Mouse (Mus musculus) hindbrain, embryonic 13.5 days (tissue): ENCODE data around the gene Zfp661. TPM values are rescaled to one million over a fixed set of nuclear protein-coding genes. Genes with fewer than 3 reads are reported as not detected.

ENCODE experiments used
- ATAC-seq: fragments of 200-750 bp; cut with Nextera tagmentation; 2 replicates; pipeline ENCODE4 v1.8.0; 2017; ENCODE audit warnings: moderate TSS enrichment; ENCODE audit not compliant: low FRiP score
- H3K27ac ChIP-seq: fragments of 300-500 bp; sonication (generic); 2 replicates; pipeline ENCODE4 v1.5.1; 2015; ENCODE audit warnings: inconsistent platforms, mild to moderate bottlenecking, moderate library complexity
- H3K27me3 ChIP-seq: fragments of 300-500 bp; sonication (generic); 2 replicates; pipeline ENCODE4 v1.6.1; 2015; ENCODE audit warnings: mild to moderate bottlenecking, inconsistent platforms
- H3K36me3 ChIP-seq: fragments of 300-500 bp; sonication (generic); 2 replicates; pipeline ENCODE4 v1.6.1; 2015; ENCODE audit warnings: mild to moderate bottlenecking, inconsistent platforms
- H3K4me1 ChIP-seq: fragments of 300-500 bp; sonication (generic); replicated peaks from 2 replicates; pipeline ENCODE4 v1.6.1; 2015; ENCODE audit warnings: inconsistent platforms
- H3K4me2 ChIP-seq: fragments of 300-500 bp; sonication (generic); 2 replicates; pipeline ENCODE4 v1.6.1; 2015; ENCODE audit warnings: inconsistent platforms, mild to moderate bottlenecking, moderate library complexity
- H3K4me3 ChIP-seq: fragments of 300-500 bp; sonication (generic); 2 replicates; pipeline ENCODE4 v1.5.1; 2015; ENCODE audit warnings: mild to moderate bottlenecking, inconsistent platforms
- H3K9ac ChIP-seq: fragments of 300-500 bp; sonication (generic); 2 replicates; pipeline ENCODE4 v1.6.1; 2015; ENCODE audit warnings: mild to moderate bottlenecking, inconsistent platforms
- H3K9me3 ChIP-seq: fragments of 300-500 bp; sonication (generic); 2 replicates; pipeline ENCODE4 v1.6.1; 2016; ENCODE audit warnings: inconsistent platforms
- WGBS: fragments of 180-500 bp; shearing (Covaris S2); methylation state at CpG from one replicate; pipeline ENCODE4 v1.1.7; 2015; 5-methylcytosine and 5-hydroxymethylcytosine counted together
- polyA plus RNA-seq: library from polyadenylated mRNA; unstranded; fragments of >200 nt; fragmentation: Nextera tagmentation; extraction: Ambion mirVana; gene quantifications from 2 replicates; pipeline ENCODE4 v1.2.1, GENCODE M21; 2015

The Zfp661 gene
- polyA plus RNA-seq = 8.0 and 8.7 TPM in 2 replicates

DNA sequence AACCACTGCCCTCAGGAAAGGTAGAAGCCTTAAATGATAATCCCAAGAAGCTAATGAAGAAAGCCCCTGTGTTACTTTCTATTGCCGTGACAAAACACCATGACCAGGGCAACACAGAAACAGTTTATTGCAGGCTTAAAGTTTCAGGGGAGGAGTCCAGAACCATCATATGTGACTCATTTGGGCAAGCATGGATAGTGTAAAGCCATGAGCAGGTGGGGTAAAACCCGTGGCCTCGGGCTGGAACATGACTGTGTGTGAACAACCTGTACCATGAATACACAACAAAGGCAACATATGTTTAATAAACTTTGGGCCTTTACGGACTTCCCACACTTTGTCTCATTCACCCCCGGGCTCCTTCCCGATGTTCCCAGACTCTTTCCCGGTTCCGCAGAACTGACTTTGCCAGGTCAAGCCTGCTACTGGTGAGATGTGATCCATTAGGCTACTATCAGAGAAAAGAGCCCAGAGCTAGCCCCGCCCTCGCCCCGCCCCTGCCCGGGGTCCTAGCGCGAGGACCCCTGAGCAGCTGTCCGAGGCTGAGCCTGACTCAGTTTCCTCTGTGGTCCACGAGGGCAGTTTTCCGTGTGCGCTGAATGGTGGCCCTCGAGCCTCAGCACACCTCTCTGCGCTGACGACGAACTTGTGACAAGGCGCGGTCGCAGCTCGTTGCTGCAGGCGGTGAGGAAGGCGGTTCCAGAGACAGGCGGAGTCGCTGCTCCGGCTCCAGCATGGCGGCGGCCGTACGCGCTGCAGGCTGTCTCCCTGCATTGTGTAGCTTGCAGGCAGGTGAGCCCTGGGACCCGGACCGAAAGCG is at the start of gene Zfp661, which contains the start of gene Mrps5:
Gene Zfp661 (minus strand): TSS at position 401 of the 820 bp plus-strand sequence.
Gene Mrps5 (plus strand): TSS at position 529 of the 820 bp plus-strand sequence.
- Histone ChIP-seq H3K4me3 (peak within 1 kb of the TSS; percentile 79), H3K27me3 (no peaks in the 10 kb centered on the region), H3K9ac (peak within 1 kb of the TSS; percentile 84), H3K27ac (peak within 1 kb of the TSS; percentile 90), H3K36me3 (peaks cover 15% of the 10 kb centered on the region), H3K9me3 (no peaks in the 10 kb centered on the region), H3K4me1 (peaks cover 46% of the 10 kb centered on the region), H3K4me2 (peak within 1 kb of the TSS; percentile 84)
- 5% methylated on average over 39 of the region's 39 CpGs for WGBS
- peak; percentile 86 for ATAC-seq

DNA sequence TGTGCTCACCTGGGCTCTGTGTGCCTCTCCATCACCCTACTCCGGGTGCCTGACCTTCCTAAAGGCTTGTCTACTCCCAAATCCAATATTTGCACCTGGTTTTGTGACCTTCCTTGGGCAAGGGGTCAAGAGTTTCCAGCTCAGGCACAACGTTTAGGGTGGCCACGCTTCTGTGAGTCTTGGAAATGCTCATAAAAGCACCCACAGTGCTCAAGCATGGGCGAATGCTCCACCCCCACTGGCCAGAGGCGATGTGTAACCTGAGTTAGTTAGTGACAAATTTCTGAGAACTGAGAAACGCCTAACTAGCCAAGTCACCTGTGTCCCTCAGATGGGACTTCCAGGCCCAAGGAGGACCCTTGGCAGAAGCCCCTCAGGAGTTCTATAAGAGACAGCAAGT is 48.7 kb upstream of the Zfp661 start:
- H3K27ac ChIP-seq = no peak overlapping the region
- no peak overlapping the region for H3K4me2 ChIP-seq
- H3K9me3 ChIP-seq = no peaks in the 10 kb centered on the region
- H3K9ac ChIP-seq = no peak overlapping the region
- H3K36me3 ChIP-seq = no peaks in the 10 kb centered on the region
- no peaks in the 10 kb centered on the region for H3K27me3 ChIP-seq
- ATAC-seq = no peak
- H3K4me1 ChIP-seq = no peaks in the 10 kb centered on the region
- WGBS = 82% methylated on average over 6 of the region's 6 CpGs
- H3K4me3 ChIP-seq = no peak overlapping the region

DNA sequence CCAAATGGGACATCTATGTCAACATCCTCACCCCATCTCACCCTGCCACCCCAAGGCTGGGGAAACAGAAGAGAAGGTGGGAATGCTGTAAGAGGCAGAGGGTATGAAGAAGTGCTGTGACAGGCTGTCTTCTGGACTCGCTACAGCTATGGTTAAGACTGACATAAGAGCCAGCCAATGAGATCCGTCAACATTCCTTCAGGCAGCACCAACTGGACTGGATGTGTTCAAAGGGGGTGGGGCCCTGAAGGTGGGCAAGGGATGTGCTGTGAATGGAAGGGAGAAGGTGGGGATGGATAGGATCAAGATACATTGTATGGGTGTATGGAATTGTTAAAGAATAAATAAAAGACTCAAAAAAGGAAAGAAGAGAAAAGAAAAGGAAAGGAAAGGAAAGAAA is 45.7 kb upstream of the Zfp661 start:
- Histone ChIP-seq H3K9me3 (no peaks in the 10 kb centered on the region), H3K4me2 (no peak overlapping the region), H3K27me3 (0 out of 2 replicates have a peak, but pooled peaks cover 3% of the 10 kb centered on the region), H3K4me1 (no peaks in the 10 kb centered on the region), H3K36me3 (no peaks in the 10 kb centered on the region), H3K9ac (no peak overlapping the region), H3K27ac (no peak overlapping the region), H3K4me3 (no peak overlapping the region)
- WGBS = 74% methylated on average over 2 of the region's 2 CpGs
- no peak for ATAC-seq

DNA sequence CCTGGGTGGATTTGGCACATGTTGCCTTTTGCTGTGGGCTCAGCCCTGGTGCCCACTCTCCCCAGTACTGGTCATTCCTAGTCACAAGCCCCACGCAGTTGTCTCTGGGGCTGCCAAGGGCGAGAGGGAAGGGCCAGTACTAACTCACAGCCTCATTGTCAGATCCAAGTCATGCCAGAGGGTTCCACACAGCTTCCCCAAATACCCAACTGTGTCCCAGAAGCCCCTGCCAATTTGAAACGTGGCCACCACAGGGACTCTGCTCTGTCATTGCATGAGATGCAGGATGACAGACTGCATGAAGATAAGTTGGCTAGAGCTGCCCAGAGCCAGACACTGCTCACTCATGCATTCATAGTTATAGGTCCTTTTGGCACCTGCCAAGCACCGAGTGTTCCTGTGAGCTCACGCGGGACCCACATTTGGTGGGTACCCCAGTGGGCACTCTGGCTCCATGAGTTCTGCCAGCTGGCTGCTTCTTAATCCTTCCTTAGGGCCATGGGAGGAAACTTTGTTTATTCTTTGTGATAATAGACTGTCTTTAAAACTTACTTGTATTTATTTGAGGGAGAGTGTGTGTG is 41.2 kb upstream of the Zfp661 start:
- no peak overlapping the region for H3K27ac ChIP-seq
- no peaks in the 10 kb centered on the region for H3K9me3 ChIP-seq
- H3K4me3 ChIP-seq = no peak overlapping the region
- no peak overlapping the region for H3K9ac ChIP-seq
- H3K4me1 ChIP-seq = no peaks in the 10 kb centered on the region; the same call in 1 of the 2 replicates
- H3K27me3 ChIP-seq = 0 out of 2 replicates have a peak, but pooled peaks cover 3% of the 10 kb centered on the region
- WGBS = 81% methylated on average over 6 of the region's 6 CpGs
- no peak for ATAC-seq
- no peak overlapping the region for H3K4me2 ChIP-seq
- no peaks in the 10 kb centered on the region for H3K36me3 ChIP-seq

DNA sequence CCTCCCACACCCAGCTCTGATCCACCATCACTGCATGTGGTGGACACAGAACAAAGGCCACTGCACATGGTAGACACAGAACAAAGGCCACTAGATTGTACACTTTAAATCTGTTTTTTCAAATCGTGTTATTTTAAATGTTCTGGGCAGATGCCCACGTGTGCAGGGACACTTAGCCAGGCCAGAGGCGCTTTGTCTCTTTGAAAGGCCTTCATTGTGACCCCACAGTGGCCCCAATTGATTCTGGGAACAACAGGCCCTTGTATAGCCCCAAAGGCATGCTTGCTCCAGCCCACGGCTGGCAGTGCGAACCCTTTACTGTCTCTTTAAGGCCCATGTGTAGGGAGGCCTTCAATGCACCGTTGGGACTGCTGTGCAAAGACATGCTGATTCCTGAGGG is 40.5 kb upstream of the Zfp661 start:
- H3K4me2 ChIP-seq = no peak overlapping the region
- H3K4me3 ChIP-seq = no peak overlapping the region
- no peaks in the 10 kb centered on the region for H3K36me3 ChIP-seq
- ATAC-seq = no peak
- H3K27ac ChIP-seq = no peak overlapping the region
- no peak overlapping the region for H3K9ac ChIP-seq
- H3K9me3 ChIP-seq = no peaks in the 10 kb centered on the region
- 31% methylated on average over 6 of the region's 6 CpGs for whole genome bisulfite sequencing
- 0 out of 2 replicates have a peak, but pooled peaks cover 3% of the 10 kb centered on the region for H3K27me3 ChIP-seq
- H3K4me1 ChIP-seq = peaks cover 2% of the 10 kb centered on the region; the same call in 1 of the 2 replicates

DNA sequence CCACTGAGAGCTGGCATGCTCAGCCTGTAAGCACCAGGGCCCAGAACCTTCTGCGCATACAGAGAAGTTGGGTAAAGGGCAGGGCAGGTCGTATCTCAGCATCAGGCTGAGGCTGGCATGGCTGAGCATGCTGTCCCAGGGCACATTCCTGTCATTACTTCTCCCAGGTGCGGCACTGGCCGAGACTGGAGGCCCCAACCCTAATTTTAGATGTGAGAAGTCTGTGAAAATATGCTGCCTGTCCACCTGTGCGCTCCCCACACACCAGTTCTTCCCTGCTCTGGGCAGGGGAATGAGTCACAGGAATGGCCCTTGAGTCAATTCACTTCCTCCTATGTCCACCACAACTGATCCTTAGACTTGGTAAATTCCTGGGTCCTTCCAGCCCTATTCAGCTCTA is 38.8 kb upstream of the Zfp661 start:
- Histone ChIP-seq H3K9ac (no peak overlapping the region), H3K4me1 (peaks cover 3% of the 10 kb centered on the region; the same call in 1 of the 2 replicates), H3K4me3 (no peak overlapping the region), H3K27me3 (0 out of 2 replicates have a peak, but pooled peaks cover 3% of the 10 kb centered on the region), H3K36me3 (no peaks in the 10 kb centered on the region), H3K9me3 (no peaks in the 10 kb centered on the region), H3K4me2 (no peak overlapping the region), H3K27ac (no peak overlapping the region)
- ATAC-seq = no peak
- WGBS = 85% methylated on average over 5 of the region's 5 CpGs

DNA sequence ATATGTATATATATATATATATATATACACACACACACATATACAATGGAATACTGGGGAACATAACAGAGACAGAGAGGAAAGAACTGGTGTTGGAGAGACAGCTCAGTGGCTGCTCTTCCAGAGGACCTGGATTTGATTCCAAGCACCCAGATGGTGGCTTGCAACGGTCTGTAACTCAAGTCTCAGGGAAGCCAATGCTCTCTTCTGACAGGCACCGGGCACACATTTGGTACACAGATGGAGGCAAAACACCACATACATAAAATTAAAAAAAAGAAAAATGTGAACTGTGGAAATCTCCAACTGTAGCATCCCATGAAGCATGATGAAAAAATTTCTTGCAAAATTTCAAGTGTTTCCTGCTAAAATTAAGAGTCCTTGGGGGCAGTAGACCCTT is 37.9 kb upstream of the Zfp661 start:
- ATAC-seq = no peak
- no peak overlapping the region for H3K9ac ChIP-seq
- H3K4me2 ChIP-seq = no peak overlapping the region
- WGBS = 98% methylated on average over 2 of the region's 2 CpGs
- H3K9me3 ChIP-seq = no peaks in the 10 kb centered on the region
- H3K4me1 ChIP-seq = peaks cover 3% of the 10 kb centered on the region; the same call in 1 of the 2 replicates
- H3K27ac ChIP-seq = no peak overlapping the region
- 0 out of 2 replicates have a peak, but pooled peaks cover 3% of the 10 kb centered on the region for H3K27me3 ChIP-seq
- no peak overlapping the region for H3K4me3 ChIP-seq
- H3K36me3 ChIP-seq = no peaks in the 10 kb centered on the region

DNA sequence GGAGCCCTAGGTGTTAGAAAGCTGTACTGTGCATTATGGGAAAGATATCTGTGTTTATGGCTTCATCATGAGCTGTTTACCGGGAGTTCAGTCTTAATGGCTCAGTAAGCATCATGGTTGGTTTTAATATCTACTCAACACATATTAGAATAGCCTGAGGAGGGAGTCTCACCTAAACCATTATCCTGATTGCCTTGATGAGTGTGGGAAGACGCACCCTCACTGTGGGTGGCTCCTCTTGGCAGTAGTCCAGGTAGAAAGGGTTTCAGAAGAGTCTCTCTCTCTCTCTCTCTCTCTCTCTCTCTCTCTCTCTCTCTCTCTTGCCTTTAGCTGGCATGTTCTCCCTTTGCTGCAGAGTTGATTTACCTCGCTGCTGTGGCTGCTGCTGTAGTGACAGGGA is 35.2 kb upstream of the Zfp661 start:
- ATAC-seq = no peak
- peak overlapping the region; percentile 13; the same call in 1 of the 2 replicates for H3K27ac ChIP-seq
- WGBS = 48% methylated on average over 3 of the region's 3 CpGs
- no peak overlapping the region for H3K9ac ChIP-seq
- H3K27me3 ChIP-seq = no peaks in the 10 kb centered on the region
- peaks cover 3% of the 10 kb centered on the region; the same call in 1 of the 2 replicates for H3K4me1 ChIP-seq
- no peaks in the 10 kb centered on the region for H3K36me3 ChIP-seq
- no peak overlapping the region for H3K4me2 ChIP-seq
- H3K4me3 ChIP-seq = no peak overlapping the region
- no peaks in the 10 kb centered on the region for H3K9me3 ChIP-seq

DNA sequence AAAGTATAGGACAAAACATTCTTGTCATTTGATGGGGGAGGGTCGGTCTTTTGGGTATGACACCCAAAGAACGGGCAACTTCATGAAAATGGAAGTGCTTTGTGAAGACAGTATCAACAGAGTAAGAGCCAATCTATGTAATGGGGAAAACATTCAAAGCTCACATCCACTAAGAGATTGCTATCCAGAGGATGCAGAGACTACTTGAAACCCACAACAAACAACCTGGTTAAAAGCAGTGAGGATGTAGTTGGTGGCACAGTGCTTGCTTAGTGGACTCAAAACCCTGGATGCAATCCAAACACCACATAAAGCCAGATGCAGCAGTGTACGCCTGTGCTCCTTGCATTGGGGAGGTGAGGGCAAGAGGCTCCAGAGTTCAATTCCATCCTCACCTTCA is 32.4 kb upstream of the Zfp661 start:
- Histone ChIP-seq H3K4me2 (no peak overlapping the region), H3K27ac (no peak overlapping the region), H3K9me3 (no peaks in the 10 kb centered on the region), H3K27me3 (no peaks in the 10 kb centered on the region), H3K9ac (no peak overlapping the region), H3K36me3 (no peaks in the 10 kb centered on the region), H3K4me3 (no peak overlapping the region), H3K4me1 (peaks cover 3% of the 10 kb centered on the region; the same call in 1 of the 2 replicates)
- no peak for ATAC-seq
- 90% methylated on average over 3 of the region's 3 CpGs for WGBS

DNA sequence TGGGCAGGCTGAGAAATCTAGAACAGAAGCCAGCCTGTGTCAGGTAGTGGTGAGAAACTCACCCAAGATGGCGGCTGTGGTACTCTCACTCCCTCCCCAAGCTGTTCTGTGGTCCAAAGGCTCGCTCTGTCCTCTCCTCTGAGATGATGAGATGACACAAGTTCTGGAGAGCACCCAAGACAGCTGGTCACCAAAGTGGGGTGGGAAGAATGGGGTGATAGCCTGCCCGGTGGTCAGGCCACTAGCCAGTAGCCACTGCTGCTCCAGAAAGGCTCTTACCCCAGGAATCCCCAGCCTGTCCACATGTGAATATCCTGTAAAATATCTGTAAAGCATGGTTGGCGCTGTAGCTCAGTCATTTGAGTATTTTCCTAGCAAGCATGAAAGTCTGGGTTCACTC is 25.4 kb upstream of the Zfp661 start:
- Histone ChIP-seq H3K27me3 (no peaks in the 10 kb centered on the region), H3K36me3 (no peaks in the 10 kb centered on the region), H3K4me1 (no peaks in the 10 kb centered on the region), H3K27ac (no peak overlapping the region), H3K4me3 (no peak overlapping the region), H3K9me3 (no peaks in the 10 kb centered on the region), H3K4me2 (no peak overlapping the region), H3K9ac (no peak overlapping the region)
- 94% methylated on average over 4 of the region's 4 CpGs for WGBS
- ATAC-seq = no peak

DNA sequence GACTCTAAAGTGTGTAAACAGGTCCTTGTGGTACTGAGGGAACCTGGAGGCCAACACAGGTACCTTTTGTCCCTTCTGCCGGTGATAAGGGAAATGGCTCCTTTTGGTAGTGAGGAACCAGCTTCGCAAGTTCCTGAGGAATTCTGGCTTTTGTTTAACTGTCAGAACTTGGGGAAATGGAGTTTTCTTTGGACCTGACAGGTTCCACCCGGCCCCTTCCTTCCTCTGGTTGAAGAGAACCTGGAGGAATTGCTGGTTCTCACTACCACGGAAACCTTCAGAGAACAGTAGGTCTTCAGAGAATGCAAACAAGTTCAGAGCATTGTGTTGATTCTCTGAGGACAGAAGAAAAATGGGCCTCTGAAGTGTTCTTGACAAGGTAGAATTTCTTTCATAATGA is 24.5 kb upstream of the Zfp661 start:
- peaks cover 5% of the 10 kb centered on the region; the same call in 1 of the 2 replicates for H3K36me3 ChIP-seq
- no peak for ATAC-seq
- H3K4me2 ChIP-seq = no peak overlapping the region
- no peaks in the 10 kb centered on the region for H3K4me1 ChIP-seq
- H3K9me3 ChIP-seq = no peaks in the 10 kb centered on the region
- no peaks in the 10 kb centered on the region for H3K27me3 ChIP-seq
- no peak overlapping the region for H3K27ac ChIP-seq
- H3K4me3 ChIP-seq = no peak overlapping the region
- H3K9ac ChIP-seq = no peak overlapping the region
- WGBS = 88% methylated on average over 4 of the region's 4 CpGs

DNA sequence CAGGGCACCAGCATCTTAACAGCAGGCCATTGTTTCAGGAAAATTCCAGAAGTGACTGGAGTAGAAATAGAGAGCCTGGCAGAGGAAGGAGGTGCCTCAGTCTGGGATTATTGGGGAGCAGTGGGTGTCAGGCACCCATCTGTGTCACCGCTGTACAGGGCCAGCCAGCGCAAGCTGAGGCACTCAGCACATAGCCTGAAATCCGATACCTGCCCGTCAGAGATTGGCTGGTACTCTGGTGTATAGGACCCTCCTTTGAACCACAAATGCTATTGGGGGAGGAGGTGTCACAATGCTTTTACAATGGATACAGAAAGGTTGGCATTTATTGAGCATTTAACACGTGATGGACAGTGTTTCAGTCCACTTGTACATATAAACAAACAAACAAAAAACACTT is 22.1 kb upstream of the Zfp661 start:
- no peak for ATAC-seq
- WGBS = 15% methylated on average over 5 of the region's 5 CpGs

More for the DNA sequence above, 22.1 kb upstream of the Zfp661 start:
- Histone ChIP-seq H3K9me3 (no peaks in the 10 kb centered on the region), H3K4me2 (no peak overlapping the region), H3K27ac (no peak overlapping the region), H3K9ac (0 out of 2 replicates have a peak overlapping the region, but pooled peaks have one; percentile 5), H3K4me3 (no peak overlapping the region), H3K4me1 (no peaks in the 10 kb centered on the region), H3K27me3 (no peaks in the 10 kb centered on the region), H3K36me3 (peaks cover 29% of the 10 kb centered on the region)
